Mouse (Mus musculus): ENCODE measurements around the gene Pkp2.
"Not testable (repeated sequence)": the region's sequence is repeated elsewhere in the genome, so short reads cannot be mapped to it uniquely, and the experiment has no call there.

Pkp2 gene

GRCm38 (mm10) chr16:16213079-16213760 is at the start of gene Pkp2:
Gene Pkp2, plus strand, starts transcription at chr16:16213318.
- DNase-seq (ENCODE audit: low spot score) = no peak

DNA sequence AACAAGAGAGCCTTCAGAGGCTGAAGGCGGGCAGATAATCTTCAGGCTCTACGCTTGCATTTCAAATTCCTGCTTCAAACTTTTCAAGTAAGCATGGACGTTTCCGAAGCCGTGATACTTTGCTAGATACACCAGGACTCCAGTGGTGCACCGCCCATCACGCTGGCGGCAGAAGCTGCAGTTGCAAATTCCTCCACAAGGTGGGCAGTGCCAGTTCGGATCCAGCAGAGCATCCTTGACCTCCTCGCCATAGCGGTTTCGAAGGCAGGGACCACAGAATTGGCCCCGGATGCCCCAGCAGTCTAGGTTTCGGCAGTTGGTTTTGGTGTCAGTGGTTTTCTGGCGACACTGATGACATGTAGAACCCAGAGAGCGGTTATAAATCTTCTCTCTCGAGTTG is 15.7 kb upstream of the Pkp2 start:
- no peak for DNase-seq (ENCODE audit: low spot score)

DNA sequence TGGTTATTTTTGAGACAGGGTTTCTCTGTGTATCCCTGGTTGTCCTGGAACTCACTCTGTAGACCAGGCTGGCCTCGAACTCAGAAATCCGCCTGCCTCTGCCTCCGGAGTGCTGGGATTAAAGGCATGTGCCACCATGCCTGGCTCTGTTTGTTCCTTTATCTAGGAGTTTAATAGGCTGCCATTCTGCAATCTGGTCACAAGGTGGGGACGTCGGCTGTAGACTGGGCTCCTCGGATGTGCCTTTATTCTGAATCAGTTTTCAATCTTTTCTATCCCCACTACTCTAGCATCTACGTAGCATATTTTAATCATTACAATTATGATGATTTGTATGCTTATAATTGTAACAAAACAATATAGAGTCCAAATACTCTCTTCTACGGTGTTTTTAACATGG is 11.1 kb upstream of the Pkp2 start:
- DNase-seq (ENCODE audit: low spot score) = not testable (repeated sequence)

DNA sequence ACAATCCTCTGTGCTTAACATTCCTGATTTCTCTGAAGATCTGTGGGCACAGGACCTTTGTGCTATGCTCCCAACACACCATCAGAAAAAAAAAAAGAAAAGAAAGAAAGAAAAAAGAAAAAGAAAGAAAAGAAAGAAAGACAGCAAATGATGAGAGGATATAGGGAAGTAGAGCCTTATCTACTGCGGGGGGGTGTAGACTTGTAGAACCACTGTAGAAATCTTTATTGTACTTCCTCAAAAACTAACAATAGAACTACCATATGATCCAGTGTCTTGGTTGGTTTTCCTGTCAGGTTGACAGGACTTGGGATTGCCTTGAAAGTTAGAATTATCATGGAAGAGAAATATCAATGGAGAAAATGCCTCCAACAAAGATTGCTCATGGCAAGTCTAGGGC is 8.5 kb upstream of the Pkp2 start:
- no peak for DNase-seq (ENCODE audit: low spot score)

DNA sequence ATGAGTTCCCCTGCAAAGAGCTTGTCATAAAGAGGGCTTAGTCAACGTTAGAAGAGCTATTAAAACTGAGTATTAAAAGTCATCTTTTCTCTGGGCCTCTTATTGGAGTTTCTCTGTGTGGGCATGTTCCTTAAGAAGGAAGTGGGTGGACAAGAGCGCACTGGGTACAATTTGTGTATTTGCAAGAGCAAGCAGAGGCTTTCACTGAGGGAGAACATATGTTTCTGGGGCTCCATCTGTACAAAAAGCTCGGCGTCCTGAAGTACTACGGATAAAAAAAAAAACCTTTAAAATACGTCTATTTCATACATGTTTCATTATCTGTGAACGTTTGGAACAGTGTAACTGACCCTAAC is 417 bp upstream of the Pkp2 start:
- no peak for DNase-seq (ENCODE audit: low spot score)

GRCm38 (mm10) chr16:16213761-16214305 is 715 bp downstream of the Pkp2 start:
- DNase-seq (ENCODE audit: low spot score) = no peak

DNA sequence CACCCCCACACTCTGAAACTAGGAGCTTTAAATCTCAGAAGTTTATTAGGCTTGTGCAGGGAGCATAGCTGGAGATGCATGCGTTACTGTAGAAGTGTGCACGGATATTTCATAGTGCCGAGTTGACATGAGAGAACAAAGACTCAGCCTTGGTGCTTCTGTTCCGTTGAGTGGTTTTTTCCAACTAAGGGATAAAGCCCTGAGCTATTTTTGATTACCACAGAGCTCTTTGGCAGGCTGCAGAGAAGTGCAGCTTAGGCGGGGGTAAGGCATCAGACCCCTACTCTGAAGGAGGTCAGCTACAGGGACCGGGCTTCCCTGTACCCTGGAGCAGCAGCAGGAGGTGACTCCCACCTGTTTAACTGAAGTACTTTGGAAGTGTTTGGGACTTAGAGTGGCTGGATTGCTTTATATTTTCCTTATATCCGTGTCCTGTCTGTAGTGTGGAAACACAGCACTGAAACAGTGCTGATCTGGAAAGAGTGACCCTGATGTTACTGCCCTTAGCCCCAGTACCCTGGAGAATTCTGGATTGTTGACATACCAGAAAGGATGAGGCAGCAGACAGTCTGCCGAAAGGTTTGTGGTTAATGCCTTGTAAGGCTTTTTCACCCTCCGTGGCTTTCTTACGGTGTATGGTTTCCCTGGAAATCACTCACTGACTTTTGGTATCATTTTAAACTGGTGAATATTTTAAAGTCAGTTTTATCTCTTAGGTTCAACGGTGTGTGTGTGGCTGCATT is 2.7 kb downstream of the Pkp2 start:
- no peak for DNase-seq (ENCODE audit: low spot score)

GRCm38 (mm10) chr16:16216934-16217333 is 3.8 kb downstream of the Pkp2 start:
- no peak for DNase-seq (ENCODE audit: low spot score)

GRCm38 (mm10) chr16:16219835-16220234 is 6.7 kb downstream of the Pkp2 start:
- DNase-seq (ENCODE audit: low spot score) = no peak

DNA sequence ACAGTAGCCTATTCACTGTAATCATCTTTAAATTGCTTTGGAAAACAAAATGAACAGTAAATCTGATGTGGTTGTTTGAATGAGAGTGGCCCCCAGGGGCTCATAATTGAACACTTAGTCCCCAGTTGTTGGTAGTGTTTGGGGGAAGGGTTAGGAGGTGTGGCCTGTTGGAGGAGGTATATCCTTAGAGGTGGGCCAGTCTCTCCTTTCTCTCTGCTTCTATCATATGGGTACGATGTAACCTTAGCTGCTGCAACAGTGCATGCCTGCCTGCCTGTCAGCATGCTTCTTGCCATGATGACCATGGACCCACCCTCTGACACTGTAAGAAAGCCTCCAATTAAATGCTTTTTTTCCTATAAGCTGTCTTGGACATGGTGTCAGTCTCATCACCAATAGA is 9.5 kb downstream of the Pkp2 start:
- DNase-seq (ENCODE audit: low spot score) = no peak

- DNase-seq (ENCODE audit: low spot score) = no peak
Observed at GRCm38 (mm10) chr16:16224506-16224924, 11.4 kb downstream of the Pkp2 start.

DNA sequence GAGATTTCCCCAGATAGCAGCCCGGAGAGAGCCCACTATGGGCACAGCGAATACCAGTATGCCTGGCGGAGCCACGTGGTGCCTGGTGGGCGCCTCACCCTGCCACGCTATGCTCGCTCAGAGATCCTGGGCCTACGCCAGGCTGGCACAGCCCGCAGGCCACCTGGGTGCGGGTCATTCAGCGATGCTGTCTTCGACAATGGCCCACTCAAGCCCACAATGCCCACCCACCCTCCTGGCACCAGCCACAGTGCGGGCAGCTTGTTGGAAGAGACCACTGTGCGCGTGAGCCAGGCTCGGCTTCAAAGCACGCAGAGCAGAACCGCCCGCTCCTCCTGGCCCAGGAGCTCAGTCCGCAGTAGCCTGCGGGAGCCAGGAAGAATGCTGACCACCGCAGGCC is 12.7 kb downstream of the Pkp2 start:
- DNase-seq (ENCODE audit: low spot score) = no peak

- DNase-seq (ENCODE audit: low spot score) = no peak
Observed at GRCm38 (mm10) chr16:16230439-16230838, 17.3 kb downstream of the Pkp2 start.

DNA sequence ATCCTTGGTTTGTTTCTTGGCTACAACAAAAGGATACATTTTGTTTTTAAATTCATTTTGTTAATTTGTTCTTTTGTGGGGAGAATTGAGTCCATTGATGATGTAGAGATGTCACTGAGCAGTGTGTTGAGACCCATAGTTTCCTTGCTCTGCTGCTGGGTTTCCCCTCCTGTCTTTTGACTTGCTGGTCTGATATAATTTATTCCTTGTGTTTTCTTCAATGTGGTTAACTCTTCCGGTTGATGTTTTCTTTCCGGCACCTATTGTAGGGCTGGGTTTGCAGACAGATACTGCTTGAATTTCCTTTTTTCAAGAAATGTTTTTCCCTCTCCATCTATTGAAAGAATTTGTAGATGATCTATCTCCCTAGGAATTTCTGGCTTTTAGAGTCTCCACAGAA is 20.8 kb downstream of the Pkp2 start:
- DNase-seq (ENCODE audit: low spot score) = no peak

GRCm38 (mm10) chr16:16236681-16237080 is 23.6 kb downstream of the Pkp2 start:
- not testable (repeated sequence) for DNase-seq (ENCODE audit: low spot score)

GRCm38 (mm10) chr16:16238356-16238755 is 25.2 kb downstream of the Pkp2 start:
- DNase-seq (ENCODE audit: low spot score) = no peak

DNA sequence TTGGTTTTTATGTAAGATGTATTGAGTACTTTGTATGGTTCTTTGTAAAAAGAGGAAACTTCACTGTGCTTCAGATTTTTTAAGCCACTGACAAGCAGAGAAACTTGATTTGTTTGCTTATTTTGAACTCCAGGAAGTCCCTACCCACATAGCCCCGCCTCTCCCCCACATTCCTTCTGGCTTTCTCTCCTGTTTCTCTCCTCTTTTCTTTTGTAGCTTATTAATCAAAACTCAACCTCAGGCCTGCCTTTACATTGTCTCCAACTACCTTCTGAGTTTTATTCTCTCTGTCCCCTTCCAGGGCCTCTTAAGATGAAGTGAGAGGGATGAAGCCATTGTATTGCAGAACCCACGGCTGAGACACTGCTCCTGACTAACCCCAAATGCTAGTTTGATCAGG is 31.6 kb downstream of the Pkp2 start:
- no peak for DNase-seq (ENCODE audit: low spot score)

GRCm38 (mm10) chr16:16250470-16250869 is 37.4 kb downstream of the Pkp2 start:
- DNase-seq (ENCODE audit: low spot score) = no peak

- DNase-seq (ENCODE audit: low spot score) = no peak
Observed at GRCm38 (mm10) chr16:16253326-16254074, 40.4 kb downstream of the Pkp2 start.

DNA sequence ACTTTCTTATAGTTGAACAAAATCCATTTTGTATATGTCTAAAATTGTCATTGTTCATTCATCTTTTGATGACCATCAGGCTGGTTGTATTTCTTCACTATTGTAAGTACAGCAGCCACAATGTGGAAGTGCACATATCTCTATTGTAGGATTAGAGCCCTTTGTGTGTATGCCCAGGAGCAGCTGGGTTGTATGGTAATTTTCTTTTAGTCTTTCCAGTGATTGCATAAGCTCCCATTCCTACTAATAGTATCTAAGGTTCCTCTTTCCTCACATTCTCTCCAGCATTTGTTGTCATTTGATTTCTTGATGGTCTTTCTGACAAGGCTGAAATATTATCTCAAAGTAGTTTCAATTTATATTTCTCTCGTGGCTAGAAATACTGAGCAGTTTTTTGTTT is 42.1 kb downstream of the Pkp2 start:
- DNase-seq (ENCODE audit: low spot score) = no peak

GRCm38 (mm10) chr16:16255874-16256273 is 42.8 kb downstream of the Pkp2 start:
- no peak for DNase-seq (ENCODE audit: low spot score)

DNA sequence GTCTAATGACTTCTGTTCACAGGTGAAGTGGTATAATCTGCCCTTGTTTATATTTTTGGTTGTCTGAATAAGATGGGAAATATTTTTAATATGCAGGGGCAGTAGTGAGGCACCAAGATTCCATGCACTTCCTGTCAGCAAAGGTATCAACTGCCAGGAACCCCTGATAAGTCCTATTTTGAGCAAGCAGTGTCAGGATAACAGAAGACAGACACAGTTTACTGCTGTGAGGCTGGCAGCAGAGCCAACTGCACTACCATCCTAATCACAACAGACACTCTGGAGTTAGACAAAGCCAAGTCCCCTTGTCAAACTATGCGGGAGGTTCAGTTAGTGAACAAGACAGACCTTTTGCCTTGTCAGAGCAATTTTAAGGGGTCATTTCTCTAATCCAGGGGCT is 43.6 kb downstream of the Pkp2 start:
- no peak for DNase-seq (ENCODE audit: low spot score)

DNA sequence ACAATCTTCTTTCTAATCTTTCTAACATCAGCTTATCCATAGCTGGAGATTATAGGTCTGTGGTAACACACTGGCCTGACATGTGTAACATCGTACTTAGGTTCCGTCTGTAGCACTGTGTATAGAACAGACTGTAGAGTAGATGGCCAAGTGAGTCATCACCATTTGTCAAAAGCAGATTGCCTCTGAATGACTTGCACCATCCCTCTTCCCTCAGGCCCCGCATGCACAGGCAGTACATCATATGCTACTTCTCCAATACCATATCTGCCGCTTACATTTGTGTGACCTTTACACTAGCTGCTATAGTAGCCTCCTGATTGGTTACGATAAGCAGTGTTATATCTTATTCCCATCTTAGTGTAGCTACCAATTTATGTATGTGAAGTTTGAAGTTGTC is 47.8 kb downstream of the Pkp2 start:
- DNase-seq (ENCODE audit: low spot score) = no peak
